Mouse (Mus musculus) kidney, postnatal 36 days (tissue): ENCODE measurements at regions not wholly inside any gene's neighbourhood (a gene's known extent, or its start where the extent isn't known, plus 50 kb on each side); places are given as distances from the start of the nearest gene placed in this dataset.

ENCODE experiments used
- DNase-seq, 2 experiments: peaks; one replicate each; pipeline ENCODE4 v3.0.0; 2021 to 2022; ENCODE audit warnings: mixed read lengths in 2 of 2

- DNase-seq: no peak
These were observed 54.3 kb upstream of the Nrbf2 start for GRCm38 (mm10) chr10:67339371-67339929.

GRCm38 (mm10) chr10:67344722-67345121 is 59.6 kb upstream of the Nrbf2 start:
- no peak for DNase-seq

GRCm38 (mm10) chr10:67350956-67351355 is 65.9 kb upstream of the Nrbf2 start:
- DNase-seq: peak; percentile 27 to 28

GRCm38 (mm10) chr10:67360793-67361192 is 75.7 kb upstream of the Nrbf2 start:
- DNase-seq: no peak

- DNase-seq: no peak
These were observed 76.2 kb upstream of the Nrbf2 start for GRCm38 (mm10) chr10:67361281-67361680.

GRCm38 (mm10) chr10:67364595-67364994 is 79.5 kb upstream of the Nrbf2 start:
- DNase-seq: no peak

- DNase-seq: no peak
These were observed 80.1 kb upstream of the Nrbf2 start for GRCm38 (mm10) chr10:67365158-67365557.

GRCm38 (mm10) chr10:67372569-67373161 is 87.6 kb upstream of the Nrbf2 start:
- peak; percentile 52 to 58 for DNase-seq

- DNase-seq: no peak
These were observed 91.5 kb upstream of the Nrbf2 start for GRCm38 (mm10) chr10:67376638-67377037.

GRCm38 (mm10) chr10:67377643-67378223 is 92.6 kb upstream of the Nrbf2 start:
- DNase-seq: no peak

- DNase-seq: no peak
These were observed 95.1 kb upstream of the Nrbf2 start for GRCm38 (mm10) chr10:67380174-67380573.

- DNase-seq: no peak
These were observed 98.2 kb upstream of the Nrbf2 start for GRCm38 (mm10) chr10:67383352-67383751.

GRCm38 (mm10) chr10:67383802-67384567 is 98.9 kb upstream of the Nrbf2 start:
- no peak for DNase-seq

GRCm38 (mm10) chr10:67384568-67384958 is 99.5 kb upstream of the Nrbf2 start:
- DNase-seq: peak; percentile 58 to 59

GRCm38 (mm10) chr10:67385966-67386365 is 100.9 kb upstream of the Nrbf2 start:
- no peak for DNase-seq

GRCm38 (mm10) chr10:67388755-67389154 is 103.7 kb upstream of the Nrbf2 start:
- DNase-seq: no peak

- no peak for DNase-seq
These were observed 115.3 kb upstream of the Nrbf2 start for GRCm38 (mm10) chr10:67400434-67400833.

GRCm38 (mm10) chr10:67401409-67401808 is 116.3 kb upstream of the Nrbf2 start:
- DNase-seq: no peak

GRCm38 (mm10) chr10:67417529-67417928 is 117.7 kb upstream of the Egr2 start:
- no peak for DNase-seq

- no peak for DNase-seq
These were observed 114.5 kb upstream of the Egr2 start for GRCm38 (mm10) chr10:67420761-67421160.

- no peak for DNase-seq
These were observed 109.9 kb upstream of the Egr2 start for GRCm38 (mm10) chr10:67425407-67425806.

GRCm38 (mm10) chr10:67427220-67427619 is 108.1 kb upstream of the Egr2 start:
- no peak for DNase-seq

- DNase-seq: no peak
These were observed 104.5 kb upstream of the Egr2 start for GRCm38 (mm10) chr10:67430805-67431204.
